Mouse (Mus musculus) ovary, postnatal 36 days (tissue): ENCODE measurements around the gene Ech1.

Experiments used
- DNase-seq: peaks from one replicate; pipeline ENCODE4 v3.0.0; 2022; ENCODE audit warnings: low spot score, mixed read lengths

Gene Ech1

GRCm38 (mm10) chr7:28803756-28804155 lies 21.3 kb upstream of the Ech1 start:
- DNase-seq: no peak

- DNase-seq: no peak
Measured at GRCm38 (mm10) chr7:28806869-28807268, 18.1 kb upstream of the Ech1 start.

GRCm38 (mm10) chr7:28807641-28808220 lies 17.3 kb upstream of the Ech1 start:
- peak; percentile 48 for DNase-seq

- no peak for DNase-seq
Measured at GRCm38 (mm10) chr7:28808221-28808941, 16.6 kb upstream of the Ech1 start, which contains the start of gene Hnrnpl. Hnrnpl (plus strand) TSS chr7:28808541.

GRCm38 (mm10) chr7:28808957-28809393 lies 16.0 kb upstream of the Ech1 start:
- peak; percentile 96 for DNase-seq

- DNase-seq: peak; percentile 68
Measured at GRCm38 (mm10) chr7:28809401-28810089, 15.5 kb upstream of the Ech1 start.

GRCm38 (mm10) chr7:28810107-28811066 lies 14.6 kb upstream of the Ech1 start:
- DNase-seq: peak; percentile 98

- peak; percentile 96 for DNase-seq
Measured at GRCm38 (mm10) chr7:28811228-28811627, 13.8 kb upstream of the Ech1 start.

- DNase-seq: no peak
Measured at GRCm38 (mm10) chr7:28811640-28812275, 13.3 kb upstream of the Ech1 start.

GRCm38 (mm10) chr7:28812436-28812835 lies 12.6 kb upstream of the Ech1 start:
- no peak for DNase-seq

- DNase-seq: no peak
Measured at GRCm38 (mm10) chr7:28812949-28813348, 12.1 kb upstream of the Ech1 start.

- DNase-seq: no peak
Measured at GRCm38 (mm10) chr7:28814306-28815034, 10.5 kb upstream of the Ech1 start.

GRCm38 (mm10) chr7:28815230-28815629 lies 9.8 kb upstream of the Ech1 start:
- no peak for DNase-seq

GRCm38 (mm10) chr7:28816201-28816600 lies 8.8 kb upstream of the Ech1 start:
- no peak for DNase-seq

GRCm38 (mm10) chr7:28816920-28817319 lies 8.1 kb upstream of the Ech1 start:
- no peak for DNase-seq

GRCm38 (mm10) chr7:28817524-28817923 lies 7.5 kb upstream of the Ech1 start:
- DNase-seq: no peak

GRCm38 (mm10) chr7:28817957-28818356 lies 7.1 kb upstream of the Ech1 start:
- no peak for DNase-seq

- no peak for DNase-seq
Measured at GRCm38 (mm10) chr7:28818436-28818835, 6.6 kb upstream of the Ech1 start.

- DNase-seq: no peak
Measured at GRCm38 (mm10) chr7:28818861-28819452, 6.1 kb upstream of the Ech1 start.

GRCm38 (mm10) chr7:28819571-28819970 lies 5.4 kb upstream of the Ech1 start:
- no peak for DNase-seq
